Mouse (Mus musculus) spleen, adult 2 months (tissue): ENCODE results near the gene Cuta.

Source experiments
- CTCF ChIP-seq: fragments of 200-500 bp; IDR thresholded peaks from 2 replicates; pipeline ENCODE4 v1.5.1; 2011; ENCODE audit warnings: mild to moderate bottlenecking, inconsistent platforms; ENCODE audit not compliant: insufficient read depth, insufficient read length, insufficient replicate concordance; ENCODE audit errors: extremely low read depth
- POLR2A ChIP-seq: fragments of 200-500 bp; IDR thresholded peaks from 2 replicates; pipeline ENCODE4 v1.6.1; 2011; ENCODE audit warnings: low read depth, low read length, inconsistent platforms

DNA sequence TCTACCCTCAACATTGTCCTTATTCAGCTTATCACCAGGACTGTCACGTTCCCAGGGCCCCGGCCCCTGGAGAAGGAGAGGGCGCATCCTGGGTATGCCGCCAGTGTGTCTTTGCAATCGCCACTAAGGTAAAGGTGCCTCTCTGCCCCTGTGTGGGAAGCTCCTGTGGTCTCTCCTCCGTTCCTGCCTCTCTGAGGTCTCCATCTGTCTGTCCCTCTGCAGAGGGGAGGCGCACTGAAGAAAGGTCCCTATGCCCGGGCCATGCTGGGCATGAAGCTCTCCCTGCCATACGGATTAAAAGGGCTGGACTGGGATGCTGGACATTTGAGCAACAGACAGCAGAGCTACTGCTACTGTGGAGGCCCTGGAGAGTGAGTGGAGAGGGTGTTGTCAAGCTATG, 4.3 kb downstream of the Cuta start:
- no peak for TF ChIP-seq CTCF
- TF ChIP-seq POLR2A: no peak
